Mouse (Mus musculus): Measurements from ENCODE around the gene Agrp. TPM values are rescaled to one million over a fixed set of nuclear protein-coding genes. Genes with fewer than 3 reads are reported as not detected.
A peak's percentile ranks its signal among the peaks of the same experiment; 100 is the strongest.
"Not testable (repeated sequence)": the region's sequence is repeated elsewhere in the genome, so short reads cannot be mapped to it uniquely, and the experiment has no call there.

The Agrp gene
- polyA plus RNA-seq, 1 experiment from 2014 or later, result 2.1 TPM

DNA sequence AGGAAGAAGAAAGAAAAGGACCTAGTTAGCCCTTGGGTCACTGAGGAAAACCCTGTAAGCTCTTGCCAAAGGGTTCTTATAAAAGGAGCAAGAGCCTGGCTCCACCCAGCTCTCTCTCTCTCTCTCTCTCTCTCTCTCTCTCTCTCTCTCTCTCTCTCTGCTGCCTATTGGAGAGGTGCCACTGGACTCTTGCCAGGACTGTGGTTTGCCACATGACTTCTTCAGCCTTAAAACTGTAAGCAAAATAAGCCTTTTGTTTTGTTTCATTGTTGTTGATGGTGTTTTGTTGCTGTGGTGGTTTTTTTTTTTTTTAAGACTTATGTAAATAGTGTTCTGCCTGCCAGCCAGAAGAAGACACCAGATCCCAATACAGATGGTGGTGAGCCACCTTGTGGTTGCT, 63.8 kb downstream of the Agrp start:
- ATAC-seq (ENCODE audit: insufficient read depth, low FRiP score, low TSS enrichment) (no peak), DNase-seq (ENCODE audit: low spot score) (no peak)
- no peak overlapping the region for H3K4me3 ChIP-seq (ENCODE audit: low read depth, low read length)
- H3K27ac ChIP-seq (ENCODE audit: low read depth, low read length), result no peak overlapping the region
- no peaks in the 10 kb centered on the region for H3K9me3 ChIP-seq (ENCODE audit: control insufficient read depth, low read length)
- H3K4me2 ChIP-seq (ENCODE audit: low read depth), result no peak overlapping the region
- H3K27me3 ChIP-seq (ENCODE audit: control insufficient read depth, insufficient read depth, low read length), result no peaks in the 10 kb centered on the region
- H3K36me3 ChIP-seq (ENCODE audit: control insufficient read depth, insufficient read depth, low read length), result no peaks in the 10 kb centered on the region
- H3K9ac ChIP-seq (ENCODE audit: low read length), result no peak overlapping the region
- no peaks in the 10 kb centered on the region for H3K4me1 ChIP-seq (ENCODE audit: control insufficient read depth, insufficient read depth, low read length)

DNA sequence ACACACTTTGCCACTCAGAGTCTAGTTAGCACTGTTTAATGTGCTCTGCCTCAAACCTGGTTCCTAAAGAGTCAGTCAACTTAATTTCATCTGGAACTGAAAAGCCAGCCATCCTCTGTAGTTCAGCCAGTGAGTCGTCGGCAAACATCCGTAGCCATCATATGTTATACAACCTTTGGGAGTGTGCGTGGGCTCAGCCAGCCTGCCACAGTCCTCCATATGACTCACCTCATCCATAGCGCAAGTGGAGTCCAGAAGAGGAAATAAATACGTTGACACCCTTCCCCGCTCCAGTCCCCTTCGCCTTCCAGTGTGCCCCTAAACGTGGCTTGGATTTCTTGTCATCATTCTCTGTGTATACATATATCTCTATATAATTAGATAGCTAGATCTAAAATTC, 65.4 kb downstream of the Agrp start:
- H3K4me2 ChIP-seq (ENCODE audit: low read depth), result no peak overlapping the region
- H3K27ac ChIP-seq (ENCODE audit: low read depth, low read length), result no peak overlapping the region
- no peaks in the 10 kb centered on the region; the same call in 1 of the 2 replicates for H3K4me1 ChIP-seq (ENCODE audit: control insufficient read depth, insufficient read depth, low read length)
- 91% methylated on average over 9 of the region's 9 CpGs for WGBS
- DNase-seq (ENCODE audit: low spot score) (no peak), ATAC-seq (ENCODE audit: insufficient read depth, low FRiP score, low TSS enrichment) (no peak)
- no peaks in the 10 kb centered on the region for H3K36me3 ChIP-seq (ENCODE audit: control insufficient read depth, insufficient read depth, low read length)
- H3K9me3 ChIP-seq (ENCODE audit: control insufficient read depth, low read length), result no peaks in the 10 kb centered on the region
- H3K4me3 ChIP-seq (ENCODE audit: low read depth, low read length), result no peak overlapping the region
- H3K9ac ChIP-seq (ENCODE audit: low read length), result no peak overlapping the region
- H3K27me3 ChIP-seq (ENCODE audit: control insufficient read depth, insufficient read depth, low read length), result no peaks in the 10 kb centered on the region

DNA sequence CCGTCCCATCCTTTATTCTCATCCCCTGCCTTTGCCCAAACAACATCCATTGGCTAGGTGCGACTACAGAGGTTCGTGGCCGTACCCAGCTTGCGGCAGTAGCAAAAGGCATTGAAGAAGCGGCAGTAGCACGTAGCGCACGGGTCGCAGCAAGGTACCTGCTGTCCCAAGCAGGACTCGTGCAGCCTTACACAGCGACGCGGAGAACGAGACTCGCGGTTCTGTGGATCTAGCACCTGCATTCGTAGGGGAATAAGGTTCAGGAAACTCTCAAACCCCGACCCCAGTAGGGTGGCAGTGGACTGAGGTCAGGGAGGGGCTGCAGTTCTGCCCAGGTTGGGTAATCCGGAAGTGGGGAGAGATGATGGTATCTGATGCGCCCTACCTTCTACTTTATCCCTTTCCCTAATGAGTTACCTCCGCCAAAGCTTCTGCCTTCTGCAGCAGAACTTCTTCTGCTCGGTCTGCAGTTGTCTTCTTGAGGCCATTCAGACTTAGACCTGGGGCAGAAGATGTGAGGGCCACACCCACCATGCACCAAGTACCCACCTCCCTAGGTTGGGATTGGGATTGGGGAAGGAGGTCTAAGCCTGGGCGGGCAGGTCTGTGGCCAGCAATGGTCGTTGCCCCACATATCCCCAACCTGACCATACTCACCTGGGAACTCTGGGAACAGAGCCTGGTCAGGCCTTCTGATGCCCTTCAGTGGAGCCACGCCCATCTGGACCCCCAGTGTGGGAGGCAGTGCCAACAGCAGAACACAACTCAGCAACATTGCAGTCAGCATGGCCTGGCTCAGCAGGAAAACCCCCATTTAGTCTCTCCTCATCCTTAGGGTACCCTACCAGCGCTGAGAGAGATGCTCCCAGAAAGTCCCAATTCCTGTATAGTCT, 70.2 kb downstream of the Agrp start:
- H3K4me2 ChIP-seq (ENCODE audit: low read depth), result peak overlapping the region; percentile 93
- no peaks in the 10 kb centered on the region for H3K27me3 ChIP-seq (ENCODE audit: control insufficient read depth, insufficient read depth, low read length)
- ATAC-seq (ENCODE audit: insufficient read depth, low FRiP score, low TSS enrichment), result 0 out of 2 replicates have a peak, but pooled peaks have one; percentile 0
- WGBS, result 27% methylated on average over 27 of the region's 27 CpGs
- H3K4me3 ChIP-seq (ENCODE audit: low read depth, low read length), result peak overlapping the region; percentile 89
- no peak overlapping the region for H3K27ac ChIP-seq (ENCODE audit: low read depth, low read length)
- H3K9ac ChIP-seq (ENCODE audit: low read length), result peak overlapping the region; percentile 62
- H3K36me3 ChIP-seq (ENCODE audit: control insufficient read depth, insufficient read depth, low read length), result no peaks in the 10 kb centered on the region
- peak; percentile 40 for DNase-seq (ENCODE audit: low spot score)
- H3K4me1 ChIP-seq (ENCODE audit: control insufficient read depth, insufficient read depth, low read length), result peaks cover 3% of the 10 kb centered on the region
- no peaks in the 10 kb centered on the region for H3K9me3 ChIP-seq (ENCODE audit: control insufficient read depth, low read length)

DNA sequence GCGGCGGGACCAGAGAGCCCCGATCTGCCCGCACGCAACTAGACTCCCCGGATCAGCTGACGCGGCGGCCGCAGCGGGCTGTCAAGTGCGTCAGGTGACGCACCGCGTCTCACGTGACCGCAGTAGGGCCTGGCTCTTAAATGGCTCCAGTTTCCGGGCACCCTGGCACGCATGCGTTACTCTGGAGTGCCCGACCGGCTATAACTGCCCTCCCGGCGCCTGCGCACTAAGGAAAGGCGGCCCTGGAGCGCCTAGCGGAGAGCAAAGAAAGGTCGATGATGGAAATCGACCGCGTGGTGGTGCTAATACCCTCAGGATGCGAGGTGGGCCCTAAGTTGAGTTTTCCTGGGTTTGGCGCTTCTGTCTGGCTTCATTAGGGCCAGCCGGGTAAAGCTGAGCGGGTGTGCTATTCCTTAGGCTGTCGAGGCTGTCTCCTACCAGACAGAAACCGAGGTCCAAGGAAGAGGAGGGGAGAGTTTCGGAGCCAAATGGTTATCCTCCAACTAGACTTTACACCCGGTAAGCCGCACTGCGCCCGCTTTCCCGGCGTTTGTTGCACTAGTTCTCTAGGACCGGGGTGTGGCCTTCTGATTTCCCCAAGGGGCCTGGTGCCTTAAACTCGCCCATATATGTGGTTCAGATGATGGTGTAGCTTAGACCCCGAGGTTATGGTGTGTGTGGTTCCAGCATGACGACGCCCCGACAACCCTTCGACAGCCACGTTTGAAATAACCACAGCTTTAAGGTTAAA, 71.1 kb downstream of the Agrp start, which contains the start of gene Atp6v0d1:
Gene Atp6v0d1, minus strand, starts transcription at position 96 of the 751 bp plus-strand sequence.
- Histone ChIP-seq H3K4me1 (ENCODE audit: control insufficient read depth, insufficient read depth, low read length) (peaks cover 3% of the 10 kb centered on the region), H3K9me3 (ENCODE audit: control insufficient read depth, low read length) (no peaks in the 10 kb centered on the region), H3K4me3 (ENCODE audit: low read depth, low read length) (peak within 1 kb of the TSS; percentile 89), H3K36me3 (ENCODE audit: control insufficient read depth, insufficient read depth, low read length) (no peaks in the 10 kb centered on the region), H3K27me3 (ENCODE audit: control insufficient read depth, insufficient read depth, low read length) (no peaks in the 10 kb centered on the region), H3K4me2 (ENCODE audit: low read depth) (peak within 1 kb of the TSS; percentile 93), H3K9ac (ENCODE audit: low read length) (peak within 1 kb of the TSS; percentile 85), H3K27ac (ENCODE audit: low read depth, low read length) (0 out of 2 replicates have a peak within 1 kb of the TSS, but pooled peaks have one; percentile 62)
- ATAC-seq (ENCODE audit: insufficient read depth, low FRiP score, low TSS enrichment) (peak; percentile 98), DNase-seq (ENCODE audit: low spot score) (peak; percentile 99)
- WGBS, result 3% methylated on average over 52 of the region's 53 CpGs

DNA sequence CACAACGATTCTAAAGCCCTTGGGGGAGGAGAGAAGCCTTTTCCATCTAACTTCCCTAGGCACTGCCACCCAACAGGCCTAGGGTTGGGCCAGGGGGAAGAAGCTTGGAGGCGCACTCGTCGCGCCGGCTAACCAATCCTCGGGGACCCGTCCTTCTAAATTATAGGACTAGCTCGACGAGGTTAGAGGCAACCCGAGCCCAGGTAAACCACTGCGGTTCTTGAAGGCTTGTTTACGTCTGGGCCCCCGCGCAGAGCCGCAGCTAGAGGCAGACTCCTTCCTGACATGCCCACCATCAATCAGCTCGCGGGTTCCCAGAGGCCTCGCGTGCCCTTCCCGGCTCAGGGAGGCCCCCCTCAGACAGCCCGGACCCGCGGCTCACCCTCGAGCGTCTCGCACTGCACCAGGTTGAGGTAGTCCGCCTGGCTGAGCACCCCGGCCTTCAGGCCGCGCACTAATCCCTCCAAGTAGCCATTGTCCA, 71.8 kb downstream of the Agrp start:
- peak overlapping the region; percentile 89 for H3K4me3 ChIP-seq (ENCODE audit: low read depth, low read length)
- peaks cover 3% of the 10 kb centered on the region for H3K4me1 ChIP-seq (ENCODE audit: control insufficient read depth, insufficient read depth, low read length)
- H3K4me2 ChIP-seq (ENCODE audit: low read depth), result peak overlapping the region; percentile 93
- H3K27ac ChIP-seq (ENCODE audit: low read depth, low read length), result 0 out of 2 replicates have a peak overlapping the region, but pooled peaks have one; percentile 62
- H3K9me3 ChIP-seq (ENCODE audit: control insufficient read depth, low read length), result no peaks in the 10 kb centered on the region
- WGBS, result under 1% methylated on average over 31 of the region's 31 CpGs
- DNase-seq (ENCODE audit: low spot score), result no peak
- no peaks in the 10 kb centered on the region for H3K36me3 ChIP-seq (ENCODE audit: control insufficient read depth, insufficient read depth, low read length)
- peak; percentile 76 for ATAC-seq (ENCODE audit: insufficient read depth, low FRiP score, low TSS enrichment)
- peak overlapping the region; percentile 85 for H3K9ac ChIP-seq (ENCODE audit: low read length)
- H3K27me3 ChIP-seq (ENCODE audit: control insufficient read depth, insufficient read depth, low read length), result no peaks in the 10 kb centered on the region

DNA sequence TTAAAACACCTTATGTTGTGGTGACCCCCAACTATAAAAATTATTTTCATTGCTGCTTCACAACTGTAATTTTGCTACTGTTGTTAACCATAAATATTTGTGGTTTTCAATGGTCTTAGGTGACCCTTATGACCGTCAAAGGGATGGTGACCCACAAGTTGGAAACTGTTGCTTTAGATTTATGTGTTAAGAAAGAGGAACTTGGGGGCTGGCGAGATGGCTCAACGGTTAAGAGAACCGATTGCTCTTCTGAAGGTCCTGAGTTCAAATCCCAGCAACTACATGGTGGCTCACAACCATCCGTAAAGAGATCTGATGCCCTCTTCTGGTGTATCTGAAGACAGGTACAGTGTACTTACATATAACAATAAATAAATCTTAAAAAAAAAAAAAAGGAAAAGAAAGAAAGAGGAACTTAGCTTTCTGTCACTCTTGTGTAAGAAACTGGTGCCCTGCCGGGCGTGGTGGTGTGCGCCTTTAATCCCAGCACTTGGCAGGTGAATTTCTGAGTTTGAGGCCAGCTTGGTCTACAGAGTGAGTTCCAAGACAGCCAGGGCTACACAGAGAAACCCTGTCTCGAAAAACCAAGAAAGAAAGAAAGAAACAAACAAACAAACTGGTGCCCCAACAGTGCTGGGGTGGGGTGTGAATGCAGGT, 72.5 kb downstream of the Agrp start:
- peak overlapping the region; percentile 89 for H3K4me3 ChIP-seq (ENCODE audit: low read depth, low read length)
- peak overlapping the region; percentile 93 for H3K4me2 ChIP-seq (ENCODE audit: low read depth)
- H3K4me1 ChIP-seq (ENCODE audit: control insufficient read depth, insufficient read depth, low read length); H3K9me3 ChIP-seq (ENCODE audit: control insufficient read depth, low read length); H3K27me3 ChIP-seq (ENCODE audit: control insufficient read depth, insufficient read depth, low read length); ATAC-seq (ENCODE audit: insufficient read depth, low FRiP score, low TSS enrichment); H3K36me3 ChIP-seq (ENCODE audit: control insufficient read depth, insufficient read depth, low read length); H3K27ac ChIP-seq (ENCODE audit: low read depth, low read length); DNase-seq (ENCODE audit: low spot score): not testable (repeated sequence)
- peak overlapping the region; percentile 85 for H3K9ac ChIP-seq (ENCODE audit: low read length)
- 87% methylated on average over 9 of the region's 9 CpGs for WGBS

DNA sequence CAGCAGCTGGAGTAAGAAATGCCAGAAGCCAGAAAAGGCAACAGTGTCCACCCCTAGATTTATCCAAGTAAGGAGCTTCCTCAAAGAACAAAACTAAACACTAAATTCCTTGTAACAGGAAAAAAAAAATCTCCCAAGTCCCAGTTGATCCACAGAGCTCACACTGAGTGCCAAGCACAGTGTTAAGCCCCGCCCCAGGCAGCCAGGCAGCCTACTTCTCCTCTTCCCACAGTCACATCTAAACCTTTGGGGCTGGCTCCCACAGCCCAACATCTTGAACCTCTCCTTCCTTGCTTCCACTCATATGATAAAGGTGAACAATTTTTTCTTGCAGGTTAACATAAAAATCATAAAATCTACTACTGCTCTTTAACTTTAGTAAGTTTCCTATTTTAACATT, 73.3 kb downstream of the Agrp start:
- no peaks in the 10 kb centered on the region for H3K27me3 ChIP-seq (ENCODE audit: control insufficient read depth, insufficient read depth, low read length)
- H3K4me3 ChIP-seq (ENCODE audit: low read depth, low read length), result no peak overlapping the region
- no peak overlapping the region for H3K27ac ChIP-seq (ENCODE audit: low read depth, low read length)
- H3K9ac ChIP-seq (ENCODE audit: low read length), result no peak overlapping the region
- WGBS, result 76% methylated on average over 1 of the region's 1 CpGs
- H3K4me1 ChIP-seq (ENCODE audit: control insufficient read depth, insufficient read depth, low read length), result peaks cover 3% of the 10 kb centered on the region
- H3K9me3 ChIP-seq (ENCODE audit: control insufficient read depth, low read length), result no peaks in the 10 kb centered on the region
- no peak overlapping the region for H3K4me2 ChIP-seq (ENCODE audit: low read depth)
- DNase-seq (ENCODE audit: low spot score) (no peak), ATAC-seq (ENCODE audit: insufficient read depth, low FRiP score, low TSS enrichment) (no peak)
- no peaks in the 10 kb centered on the region for H3K36me3 ChIP-seq (ENCODE audit: control insufficient read depth, insufficient read depth, low read length)

DNA sequence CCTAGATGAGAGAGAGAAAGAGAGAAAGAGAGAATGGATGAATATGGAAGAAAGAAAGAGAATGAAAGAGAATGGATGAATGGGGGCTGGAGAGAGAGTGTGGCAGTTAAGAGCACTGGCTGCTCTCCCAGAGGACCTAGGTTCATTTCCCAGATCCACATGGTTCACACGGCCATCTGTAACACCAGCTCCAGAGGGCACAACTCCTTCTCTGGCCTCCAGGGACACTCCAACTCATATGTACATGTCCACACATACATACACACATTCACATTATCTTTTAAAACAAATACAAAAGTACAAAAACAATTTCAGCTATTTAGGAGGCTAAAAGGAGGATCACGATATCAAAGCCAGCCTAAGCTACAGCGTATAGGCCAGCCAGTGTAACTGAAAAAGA, 74.3 kb downstream of the Agrp start:
- no peak overlapping the region for H3K4me2 ChIP-seq (ENCODE audit: low read depth)
- no peak overlapping the region for H3K27ac ChIP-seq (ENCODE audit: low read depth, low read length)
- no peaks in the 10 kb centered on the region for H3K9me3 ChIP-seq (ENCODE audit: control insufficient read depth, low read length)
- peaks cover 3% of the 10 kb centered on the region for H3K4me1 ChIP-seq (ENCODE audit: control insufficient read depth, insufficient read depth, low read length)
- WGBS, result 87% methylated on average over 3 of the region's 3 CpGs
- H3K36me3 ChIP-seq (ENCODE audit: control insufficient read depth, insufficient read depth, low read length), result no peaks in the 10 kb centered on the region
- ATAC-seq (ENCODE audit: insufficient read depth, low FRiP score, low TSS enrichment) (no peak), DNase-seq (ENCODE audit: low spot score) (no peak)
- H3K9ac ChIP-seq (ENCODE audit: low read length), result no peak overlapping the region
- H3K4me3 ChIP-seq (ENCODE audit: low read depth, low read length), result no peak overlapping the region
- H3K27me3 ChIP-seq (ENCODE audit: control insufficient read depth, insufficient read depth, low read length), result no peaks in the 10 kb centered on the region

All from neural tube, embryonic 11.5 days (tissue).